Mouse (Mus musculus): Measurements from ENCODE around the gene Sf3b2.

DNA sequence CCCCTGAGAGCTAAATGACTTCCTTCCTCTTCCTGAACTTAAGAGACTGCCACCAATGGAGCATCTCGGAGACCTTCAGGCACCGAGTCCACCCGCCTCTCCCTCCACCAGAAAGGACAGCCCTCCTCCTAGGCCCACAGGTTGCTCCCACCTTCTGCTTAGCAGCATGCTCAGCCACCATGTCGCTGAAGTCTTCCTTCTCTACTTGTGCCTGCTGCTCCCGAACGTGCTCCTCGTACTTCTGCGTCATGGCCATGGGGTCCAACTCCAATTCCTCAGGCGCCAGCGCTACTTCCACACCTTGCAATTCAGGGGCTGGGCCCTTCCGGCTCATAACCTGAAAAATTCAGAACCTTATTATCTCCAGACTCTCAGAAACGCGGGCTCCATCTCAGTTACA, 20.6 kb downstream of the Sf3b2 start:
- TF ChIP-seq CTCF (IDR thresholded peaks at IDR 0.05; ENCODE audit: extremely low read depth, insufficient read length, insufficient replicate concordance, low read depth, low read length) (no peak), POLR2A (IDR thresholded peaks at IDR 0.05; ENCODE audit: low read depth, low read length) (no peak)
